Mouse (Mus musculus) liver, postnatal 0 days (tissue): ENCODE data around the gene Ccdc85c.

Experiments
- CTCF ChIP-seq: sonication (generic); IDR thresholded peaks from 2 replicates; pipeline ENCODE4 v1.5.1; 2016; ENCODE audit warnings: antibody characterized with exemption, low read depth
- EP300 ChIP-seq: IDR thresholded peaks from 2 replicates; pipeline ENCODE4 v1.6.1; 2016; ENCODE audit warnings: antibody characterized with exemption, low read depth, mild to moderate bottlenecking

GRCm38 (mm10) chr12:108274313-108274595, 971 bp downstream of the Ccdc85c start:
- TF ChIP-seq EP300 (no peak), CTCF (no peak)
